Mouse (Mus musculus) heart, postnatal 25 days (tissue): ENCODE data around the gene Ngrn. TPM values are rescaled to one million over a fixed set of nuclear protein-coding genes. Genes with fewer than 3 reads are reported as not detected.

Source experiments
- DNase-seq: peaks from one replicate; pipeline ENCODE4 v3.0.0; 2022; ENCODE audit warnings: low spot score
- intact Hi-C: fragments of 180-260 bp; cut with DNase I; formaldehyde crosslinking; loops from one replicate; pipeline ENCODE4 v1.15.1; 2025
- total RNA-seq, 2 experiments: library from RNA; stranded (reverse); gene quantifications; 2 replicates each; pipeline ENCODE4 v1.2.3; 2021

Ngrn gene
- total RNA-seq = 10 to 100 TPM; 25.1 to 27.1 TPM

DNA sequence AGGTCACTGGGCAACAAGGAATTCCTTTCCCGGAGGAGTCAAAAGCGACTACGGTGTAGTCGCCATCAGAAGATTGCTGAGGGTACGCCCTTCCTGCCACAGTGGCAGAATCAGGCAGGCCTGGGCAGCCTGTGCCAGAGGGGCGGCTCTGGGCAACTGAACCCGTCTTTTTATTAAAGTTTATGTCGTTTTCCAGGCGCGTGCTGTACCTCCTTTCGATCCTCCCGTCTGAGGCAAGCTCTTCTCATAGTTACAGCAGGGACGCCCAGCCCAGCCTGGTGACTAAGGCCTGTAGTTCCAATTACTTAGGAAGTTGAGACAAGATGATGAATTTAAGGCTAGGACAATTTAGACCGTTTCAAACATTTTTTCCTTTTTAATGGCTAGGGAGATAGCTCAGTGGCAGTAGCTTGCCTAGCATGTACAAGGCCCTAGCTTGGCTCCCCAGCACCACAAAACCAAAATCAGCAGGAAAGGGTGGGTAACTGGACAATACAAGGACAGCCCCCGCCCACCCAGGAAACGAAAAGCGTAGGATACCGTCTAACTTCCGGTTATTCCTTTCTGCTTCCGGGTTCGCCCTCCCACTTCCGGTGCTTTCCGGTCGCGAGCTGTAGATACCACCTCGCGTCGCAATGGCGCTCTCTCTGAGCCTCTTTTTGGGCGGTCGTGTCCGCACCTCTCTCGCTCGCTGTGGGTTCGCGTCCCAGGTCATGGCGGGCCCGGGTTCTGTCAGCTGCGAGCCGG lies at the start of gene Ngrn:
Gene Ngrn, plus strand, starts transcription at position 591 of the 747 bp plus-strand sequence.
- peak; percentile 76 for DNase-seq
- intact Hi-C loops = no loop called here

DNA sequence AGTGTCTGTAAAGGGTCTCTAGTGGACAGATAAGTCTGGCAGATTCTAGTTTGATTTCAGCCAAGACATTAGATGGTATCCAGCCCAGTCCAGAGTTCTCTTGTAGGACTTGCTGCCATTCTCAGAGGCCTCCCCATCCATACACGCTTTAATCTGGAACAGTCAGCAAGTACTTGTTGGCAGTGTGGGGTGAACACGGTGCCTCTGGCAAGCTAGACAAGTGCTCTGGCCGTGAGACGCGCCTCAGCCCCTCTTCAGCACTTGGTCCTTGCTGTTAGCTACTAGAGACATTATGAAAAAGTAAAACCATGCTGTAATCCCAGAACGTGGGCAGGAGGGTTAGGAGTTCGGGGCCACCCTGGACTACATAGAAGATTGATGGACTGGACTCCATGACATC lies 47.4 kb upstream of the Ngrn start:
- intact Hi-C loops = loop anchor here (10.0 kb wide), 1 partner anchor 189 kb away; the partner anchor contains the start of gene Zfp710
- DNase-seq = no peak

DNA sequence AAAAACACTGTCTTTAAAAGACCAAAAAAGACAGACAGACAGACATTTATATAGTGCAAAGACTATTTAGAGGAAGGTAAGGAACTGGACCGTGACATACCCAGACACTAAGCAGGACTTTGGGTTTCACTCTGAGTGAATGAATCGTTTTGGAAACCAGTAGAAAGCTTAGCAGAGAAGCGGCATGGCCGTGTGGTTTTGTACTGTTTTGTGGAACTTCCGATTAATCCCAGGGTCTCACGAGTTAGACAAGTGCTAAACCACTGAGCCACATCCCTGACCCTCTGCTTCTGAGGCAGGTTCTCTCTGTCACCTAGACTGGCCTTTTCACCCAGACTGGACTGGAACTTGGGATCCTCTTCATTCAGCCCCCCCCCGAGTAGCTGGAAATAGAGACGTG lies 46.6 kb upstream of the Ngrn start:
- intact Hi-C loops = loop anchor here (10.0 kb wide), 1 partner anchor 190 kb away; the partner anchor contains the start of gene Zfp710
- DNase-seq = no peak

DNA sequence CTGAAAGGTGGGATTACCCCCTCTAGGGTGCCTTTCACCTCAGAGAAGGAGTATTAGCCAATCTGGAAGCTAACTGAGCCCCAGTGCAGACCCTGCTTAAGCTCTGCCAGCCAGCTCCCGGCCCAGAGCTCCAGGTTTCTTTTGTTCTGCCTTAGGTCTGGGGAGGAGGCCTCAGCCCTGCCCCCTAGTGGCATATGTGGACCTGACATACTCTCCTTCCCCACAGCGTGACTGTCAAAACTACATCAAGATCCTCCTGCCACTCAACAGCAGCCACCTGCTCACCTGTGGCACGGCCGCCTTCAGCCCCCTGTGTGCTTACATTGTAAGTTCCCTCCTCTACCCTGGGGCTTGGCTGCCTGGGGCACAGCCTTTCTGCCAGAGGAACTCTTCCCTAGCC lies 45.6 kb upstream of the Ngrn start:
- intact Hi-C loops = loop anchor here (1.0 to 10.0 kb wide), 3 partner anchors 58 to 191 kb away; partner anchors contain the start of gene Zfp710

DNA sequence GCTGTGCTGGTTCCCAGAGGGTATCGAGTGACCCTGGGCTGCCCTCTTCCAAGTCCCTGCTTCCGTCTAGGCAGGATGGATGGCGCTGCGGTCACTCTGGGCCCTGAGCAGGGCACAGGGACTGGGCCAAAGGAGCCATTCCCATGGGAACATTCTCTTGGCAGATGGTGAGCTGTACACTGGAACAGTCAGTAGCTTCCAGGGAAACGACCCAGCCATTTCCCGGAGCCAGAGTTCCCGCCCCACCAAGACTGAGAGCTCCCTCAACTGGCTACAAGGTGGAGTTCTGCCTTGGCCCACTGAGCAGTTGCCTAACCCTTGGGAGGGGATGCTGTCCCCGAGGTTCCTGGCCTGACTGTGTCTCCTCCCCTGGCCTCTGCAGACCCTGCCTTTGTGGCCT lies 44.4 kb upstream of the Ngrn start:
- peak; percentile 64 for DNase-seq
- intact Hi-C loops = loop anchor here (5.0 to 10.0 kb wide), 2 partner anchors 59 to 192 kb away; partner anchors contain the start of gene Zfp710

More for the DNA sequence above, 45.6 kb upstream of the Ngrn start:
- DNase-seq = peak; percentile 51

DNA sequence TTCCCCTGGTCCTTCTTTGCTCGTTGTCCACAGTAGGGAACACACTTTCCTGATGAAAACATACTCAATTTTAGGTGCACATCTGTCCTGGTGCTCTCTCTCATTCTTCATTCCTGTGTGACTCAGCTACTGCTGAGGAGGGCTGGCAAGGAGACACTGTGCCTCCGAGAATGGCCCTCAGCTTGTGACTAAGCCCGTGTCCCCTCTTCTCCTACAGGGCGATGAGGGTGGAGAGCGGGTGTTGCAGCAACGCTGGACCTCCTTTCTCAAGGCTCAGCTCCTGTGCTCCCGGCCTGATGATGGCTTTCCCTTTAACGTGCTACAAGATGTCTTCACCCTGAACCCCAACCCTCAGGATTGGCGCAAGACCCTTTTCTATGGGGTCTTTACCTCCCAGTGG lies 42.3 kb upstream of the Ngrn start:
- DNase-seq = no peak
- intact Hi-C loops = loop anchor here (5.0 to 10.0 kb wide), 2 partner anchors 61 to 194 kb away; partner anchors contain the start of gene Zfp710

DNA sequence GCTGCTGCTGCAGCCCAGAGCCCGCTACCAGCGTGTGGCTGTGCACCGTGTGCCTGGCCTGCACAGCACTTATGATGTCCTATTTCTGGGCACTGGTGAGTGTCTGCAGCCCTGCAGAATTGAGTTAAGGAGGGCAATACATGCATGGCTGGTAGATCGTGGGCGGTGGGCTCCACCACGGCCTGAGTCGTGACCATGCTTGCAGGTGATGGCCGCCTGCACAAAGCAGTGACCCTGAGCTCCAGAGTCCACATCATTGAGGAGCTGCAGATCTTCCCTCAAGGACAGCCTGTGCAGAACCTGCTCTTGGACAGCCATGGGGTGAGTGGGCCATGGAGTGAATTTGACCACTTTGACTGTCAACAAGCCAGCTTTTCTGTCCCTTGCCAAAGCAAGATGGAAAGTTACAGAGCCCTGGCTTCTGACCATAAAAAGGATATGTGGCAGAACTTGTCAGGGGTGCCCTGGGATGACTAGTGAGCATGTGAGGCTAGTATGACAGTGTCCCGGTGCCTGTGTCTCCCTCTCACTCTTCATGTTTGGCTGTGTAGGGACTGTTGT lies 40.7 kb upstream of the Ngrn start:
- intact Hi-C loops = no loop called here
- DNase-seq = no peak

DNA sequence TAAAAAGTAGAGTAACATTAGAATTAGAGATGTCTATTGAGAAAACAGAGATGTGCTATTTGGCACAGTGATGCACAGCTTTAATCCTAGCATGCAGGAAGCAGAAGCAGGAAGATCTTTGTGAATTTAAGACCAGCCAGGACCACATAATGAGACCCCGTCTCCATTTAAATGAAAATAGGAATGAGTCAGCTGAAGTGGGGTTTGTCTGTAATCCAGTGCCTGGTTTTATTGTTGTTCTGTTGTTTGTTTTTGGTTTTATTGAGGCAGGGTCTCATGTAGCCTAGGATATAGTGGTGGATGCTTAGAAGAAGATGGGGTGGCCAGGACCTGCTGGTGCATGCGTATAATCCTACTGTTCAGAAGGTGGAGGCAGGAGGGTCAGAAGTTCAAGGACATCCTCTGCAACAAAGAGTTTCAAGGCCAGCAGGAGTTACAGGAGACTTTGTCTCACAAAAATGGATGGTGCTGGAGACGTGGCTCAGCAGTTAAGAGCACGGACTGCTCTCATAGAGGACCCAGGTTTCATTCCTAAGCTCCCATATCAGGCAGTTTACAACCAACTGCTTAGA lies 39.8 kb upstream of the Ngrn start:
- no peak for DNase-seq
- intact Hi-C loops = no loop called here

DNA sequence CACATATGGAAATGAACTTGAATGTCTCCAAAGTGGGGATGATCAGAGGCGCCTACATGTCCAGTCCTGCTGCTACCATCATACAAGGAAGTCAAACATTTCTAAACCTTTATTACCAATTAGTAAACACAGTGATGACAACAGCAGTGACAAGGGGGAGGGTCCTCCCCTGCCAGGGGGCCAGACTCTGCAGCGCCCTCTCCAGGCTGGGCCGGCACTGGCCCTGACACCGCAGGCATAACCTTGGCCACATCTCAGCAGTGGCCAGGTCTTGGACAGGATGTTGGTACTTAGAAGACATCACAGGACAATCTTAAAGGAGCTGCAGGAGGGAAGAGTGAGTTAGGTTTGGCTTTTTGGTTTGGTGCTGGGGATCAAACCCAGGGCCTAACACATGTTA lies 34.0 kb upstream of the Ngrn start:
- intact Hi-C loops = no loop called here

DNA sequence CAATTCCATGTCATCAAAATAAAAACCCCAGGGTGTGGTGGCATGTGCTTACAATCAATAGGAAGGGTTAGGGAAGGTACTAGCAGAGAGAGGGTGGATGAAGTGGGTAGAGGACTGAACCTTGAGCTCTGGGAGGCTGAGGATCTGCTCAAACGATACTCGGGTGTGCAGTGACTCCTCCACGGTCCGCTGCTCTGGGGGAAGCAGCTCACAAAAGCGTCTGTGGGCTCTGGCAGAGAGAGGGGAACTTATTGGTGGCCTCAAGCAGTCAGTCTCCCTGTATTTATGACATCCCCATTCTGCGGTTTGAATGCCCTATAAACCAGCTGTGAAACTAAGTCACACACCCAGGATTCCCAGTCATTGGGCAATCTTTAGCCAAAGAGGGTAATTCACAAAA lies 30.8 kb upstream of the Ngrn start:
- intact Hi-C loops = no loop called here
- no peak for DNase-seq

More for the DNA sequence above, 34.0 kb upstream of the Ngrn start:
- no peak for DNase-seq

DNA sequence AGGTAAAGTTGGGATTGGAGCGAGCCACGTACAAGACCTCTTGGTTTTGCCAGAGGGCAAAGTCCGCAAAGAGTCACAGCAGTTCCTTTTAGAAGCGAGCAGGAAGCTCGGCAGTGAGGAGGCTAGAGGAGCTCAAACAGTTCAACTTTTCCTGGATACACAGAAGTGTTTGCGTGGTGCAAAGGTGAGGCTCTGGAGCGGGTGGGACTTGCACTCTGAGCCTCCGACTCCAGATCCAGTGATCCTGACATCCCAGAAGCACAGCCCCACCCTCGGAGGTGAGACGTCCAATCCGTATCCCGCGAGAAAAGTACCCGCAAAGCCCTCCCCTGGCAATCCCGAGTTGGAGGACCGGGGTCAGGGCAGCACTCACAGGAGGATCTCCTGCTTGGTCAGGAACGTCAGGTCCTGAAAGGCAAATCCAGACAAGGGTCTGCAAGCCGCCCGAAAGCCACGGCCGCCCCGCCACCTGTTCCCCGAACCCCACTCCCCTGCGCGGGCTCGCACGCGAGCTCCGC lies 29.0 kb upstream of the Ngrn start:
- DNase-seq = no peak
- intact Hi-C loops = no loop called here

DNA sequence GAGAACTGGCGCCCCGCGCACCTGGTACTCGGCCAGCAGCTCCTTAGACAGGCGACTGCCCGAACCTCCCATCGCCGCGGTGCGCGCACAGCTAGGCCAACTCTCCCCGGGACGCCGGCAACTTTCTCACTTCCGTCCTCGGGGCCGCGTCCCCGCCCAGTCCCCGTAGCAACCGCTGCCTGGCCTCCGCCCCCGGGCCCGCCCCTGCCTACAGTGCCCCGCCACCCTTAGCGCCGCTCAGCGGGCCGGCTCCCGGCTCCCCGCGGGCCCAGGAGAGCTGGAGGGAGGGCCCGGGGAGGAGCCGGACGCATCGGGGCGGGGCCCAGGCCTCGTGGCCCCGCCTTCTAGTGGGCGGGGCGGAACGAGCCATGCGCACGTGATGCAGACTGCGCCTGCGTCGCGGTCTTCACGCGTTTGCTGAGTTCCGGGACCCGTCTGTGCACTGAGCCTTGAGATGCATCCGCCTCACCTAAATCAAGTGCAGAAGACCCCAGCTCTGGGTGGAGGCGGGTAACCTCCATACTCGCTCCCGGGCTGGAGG lies 28.5 kb upstream of the Ngrn start, which contains the start of the genes Cib1 and Gdpgp1:
Gene Cib1, minus strand, starts transcription at position 325 of the 541 bp plus-strand sequence.
Gene Gdpgp1, plus strand, starts transcription at position 377 of the 541 bp plus-strand sequence.
- intact Hi-C loops = no loop called here
- peak; percentile 96 for DNase-seq

DNA sequence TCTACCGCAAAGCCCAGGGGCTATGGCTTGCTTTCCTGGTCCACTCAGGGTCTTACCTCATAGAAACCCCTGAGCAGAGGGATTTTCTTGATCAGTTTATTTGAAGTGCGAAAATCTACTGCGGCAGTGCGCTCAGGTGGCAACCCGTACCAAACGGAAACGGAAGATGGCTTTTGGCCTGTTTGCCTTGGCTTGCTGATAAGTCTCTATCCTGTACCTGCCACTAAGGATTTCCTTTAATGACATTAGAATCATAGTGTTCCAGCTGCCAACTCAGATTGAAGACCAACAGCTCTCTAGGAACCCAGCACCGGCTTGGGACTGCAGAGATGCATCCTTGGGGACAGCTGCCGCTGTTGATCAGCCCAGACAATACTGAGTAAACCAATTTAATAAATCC lies 27.2 kb upstream of the Ngrn start:
- intact Hi-C loops = no loop called here
- DNase-seq = no peak

DNA sequence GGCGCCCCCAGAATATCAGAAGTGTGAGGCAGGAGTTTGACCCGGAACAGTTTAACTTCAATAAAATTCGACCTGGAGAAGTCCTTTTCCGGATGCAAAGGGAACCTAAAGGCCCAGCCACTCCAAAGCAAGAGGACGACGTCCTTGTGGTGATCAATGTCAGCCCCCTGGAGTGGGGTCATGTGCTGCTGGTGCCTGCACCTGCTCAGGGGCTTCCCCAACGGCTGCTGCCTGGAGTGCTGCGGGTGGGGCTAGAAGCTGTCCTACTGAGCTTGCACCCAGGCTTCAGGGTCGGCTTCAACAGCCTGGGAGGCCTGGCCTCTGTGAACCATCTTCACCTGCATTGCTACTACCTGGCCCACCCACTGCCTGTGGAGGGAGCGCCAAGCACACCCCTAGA lies 22.5 kb upstream of the Ngrn start:
- intact Hi-C loops = no loop called here
- DNase-seq = no peak

DNA sequence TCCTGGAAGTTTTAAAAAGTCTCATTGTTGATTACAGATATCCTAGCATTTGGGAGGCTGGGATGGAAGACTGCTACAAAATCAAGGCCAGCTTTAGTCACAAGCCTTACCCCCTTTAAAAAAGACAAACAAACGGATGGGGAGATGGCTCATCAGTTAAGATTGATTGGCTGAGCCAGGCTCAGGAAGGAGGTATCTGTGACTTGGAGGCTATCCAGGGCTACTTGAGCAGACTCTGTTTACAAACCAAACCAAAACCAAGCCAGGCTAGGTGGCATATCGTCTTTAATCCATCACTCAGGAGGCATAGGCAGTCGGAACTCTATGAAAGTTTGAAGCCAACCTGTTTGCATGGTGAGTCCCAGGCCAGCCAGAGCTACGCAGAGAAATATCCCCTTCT lies 19.4 kb upstream of the Ngrn start:
- DNase-seq = no peak
- intact Hi-C loops = no loop called here

DNA sequence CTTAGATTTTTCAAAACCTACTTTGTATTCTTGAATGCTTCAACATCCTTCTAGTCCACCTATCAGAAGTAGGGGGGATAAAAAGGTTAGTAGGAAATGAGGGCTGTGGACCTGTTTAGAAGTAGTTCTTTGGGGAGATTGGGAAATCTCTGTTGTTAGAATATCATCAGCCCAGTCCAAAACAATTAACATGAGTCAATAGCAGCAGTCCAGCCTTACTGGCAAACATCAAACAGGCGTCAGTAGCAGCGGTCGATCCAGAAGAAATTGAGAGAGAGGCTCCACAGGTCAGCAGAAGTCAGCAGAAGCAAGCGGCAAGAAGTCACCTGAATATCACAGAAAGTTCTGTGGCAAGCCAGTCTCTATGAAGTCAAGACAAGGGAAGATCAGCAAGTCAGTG lies 16.2 kb upstream of the Ngrn start:
- no peak for DNase-seq
- intact Hi-C loops = no loop called here

DNA sequence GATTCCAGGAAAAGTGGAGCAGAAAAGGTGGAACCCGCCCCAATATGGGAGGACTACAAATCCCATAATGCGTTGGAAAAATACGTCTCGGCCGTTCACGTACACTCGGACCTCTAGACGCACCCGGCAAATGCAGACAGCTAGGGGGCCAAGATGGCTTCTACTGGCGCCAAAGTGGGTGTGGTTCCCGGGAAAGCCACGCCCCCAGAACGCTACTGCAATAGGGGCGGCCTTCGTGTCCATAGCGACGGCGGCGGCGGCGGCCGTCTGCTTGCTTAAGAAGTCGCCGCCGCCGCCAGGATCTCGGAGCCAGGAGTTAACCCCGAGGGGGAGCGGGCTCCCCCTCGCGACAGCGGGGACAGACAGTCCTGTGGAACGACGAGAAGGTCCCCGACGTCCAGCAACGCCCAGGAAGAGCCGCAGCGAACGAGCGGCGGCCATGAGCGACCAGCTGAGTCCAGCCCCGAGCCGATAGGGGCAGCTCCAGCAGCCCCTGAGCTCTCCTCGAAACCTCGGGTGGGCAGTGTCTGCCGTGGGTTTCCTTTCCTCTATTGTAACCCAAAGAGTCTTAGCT lies 14.8 kb upstream of the Ngrn start, which contains the start of gene Ttll13:
Gene Ttll13, plus strand, starts transcription at position 229 of the 574 bp plus-strand sequence.
- intact Hi-C loops = no loop called here
- peak; percentile 94 for DNase-seq

DNA sequence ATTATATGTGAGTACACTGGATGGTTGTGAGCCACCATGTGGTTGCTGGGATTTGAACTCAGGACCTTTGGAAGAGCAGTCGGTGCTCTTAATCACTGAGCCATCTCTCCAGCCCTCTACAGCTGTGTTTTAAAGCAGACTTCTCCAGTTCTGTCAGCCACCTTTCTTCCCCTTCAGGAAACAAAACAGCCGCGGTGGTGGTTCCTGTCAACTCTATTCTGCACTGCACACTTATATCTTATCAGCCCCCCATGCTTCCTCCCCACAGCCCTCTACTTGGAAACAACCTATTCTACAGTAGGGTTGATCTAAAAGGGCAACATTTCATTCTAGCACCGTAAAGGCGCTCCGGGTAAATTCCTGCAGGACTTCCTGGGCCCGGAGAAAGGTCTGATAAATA lies 14.2 kb upstream of the Ngrn start:
- DNase-seq = no peak
- intact Hi-C loops = no loop called here

DNA sequence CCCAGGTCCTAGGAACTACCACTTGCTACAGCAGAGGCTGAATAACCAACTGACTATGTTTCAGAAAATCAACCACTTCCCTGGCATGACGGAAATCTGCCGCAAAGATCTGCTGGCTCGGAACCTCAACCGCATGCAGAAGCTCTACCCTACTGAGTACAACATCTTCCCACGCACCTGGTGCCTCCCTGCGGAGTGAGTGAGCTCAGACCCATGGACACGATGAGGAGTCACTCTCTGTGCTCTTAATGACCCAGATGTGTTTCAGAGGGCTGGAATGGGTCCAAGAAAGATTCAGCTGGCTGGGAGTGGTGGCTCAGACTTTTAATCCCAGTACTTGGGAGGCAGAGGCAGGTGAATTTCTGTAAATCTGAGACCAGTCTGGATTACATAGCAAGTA lies 8.6 kb upstream of the Ngrn start:
- intact Hi-C loops = no loop called here
- DNase-seq = no peak

DNA sequence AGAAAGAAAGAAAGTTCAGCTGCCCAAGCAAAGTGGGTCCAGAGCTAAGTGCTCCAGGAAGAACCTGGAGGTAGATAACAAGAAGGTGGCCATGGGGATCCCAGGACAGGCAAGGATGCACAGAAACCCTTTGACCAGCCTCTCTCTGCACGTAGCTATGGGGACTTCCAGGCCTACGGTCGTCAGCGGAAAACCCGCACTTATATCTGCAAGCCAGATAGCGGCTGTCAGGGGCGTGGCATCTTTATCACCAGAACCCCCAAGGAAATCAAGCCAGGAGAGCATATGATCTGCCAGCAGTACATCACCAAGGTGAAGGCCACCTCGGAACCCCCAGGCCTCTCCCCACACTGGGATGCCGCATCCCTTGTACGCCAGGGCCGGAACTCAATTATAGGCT lies 8.1 kb upstream of the Ngrn start:
- intact Hi-C loops = no loop called here
- no peak for DNase-seq
